Mouse (Mus musculus): Measurements from ENCODE around the gene Panx3. TPM values are rescaled to one million over a fixed set of nuclear protein-coding genes. Genes with fewer than 3 reads are reported as not detected.

Panx3 gene
- polyA plus RNA-seq, 1 experiment from 2014 or later, result 0.05 TPM

DNA sequence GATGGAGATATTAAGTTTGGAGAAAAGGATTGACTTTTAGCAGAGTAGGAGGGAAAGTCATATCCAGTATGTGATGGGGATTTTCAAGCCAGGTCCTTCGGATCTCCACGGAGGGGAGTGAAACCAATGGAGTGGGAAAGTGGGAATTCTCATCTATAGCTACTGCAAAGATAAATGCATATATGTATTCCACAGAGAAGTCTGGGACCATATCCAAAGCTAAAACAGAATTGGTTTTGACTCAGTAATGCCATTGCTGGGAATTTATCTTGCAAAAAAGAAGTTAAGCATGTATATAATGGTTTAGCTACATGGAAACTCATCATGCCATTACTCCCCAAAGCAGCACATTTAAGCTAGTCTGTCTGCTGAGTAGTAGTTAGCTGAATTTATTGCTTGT lies 36.7 kb downstream of the Panx3 start:
- H3K9ac ChIP-seq, result no peak overlapping the region
- no peak for ATAC-seq (ENCODE audit: extremely low read depth, insufficient number of reproducible peaks, low FRiP score, low TSS enrichment)
- H3K4me2 ChIP-seq, result no peak overlapping the region
- H3K36me3 ChIP-seq, result no peaks in the 10 kb centered on the region
- H3K4me1 ChIP-seq, result no peaks in the 10 kb centered on the region
- H3K4me3 ChIP-seq, result no peak overlapping the region
- no peaks in the 10 kb centered on the region for H3K9me3 ChIP-seq
- no peaks in the 10 kb centered on the region for H3K27me3 ChIP-seq (replicated peaks)
- 79% methylated on average over 2 of the region's 2 CpGs for WGBS
- no peak overlapping the region for H3K27ac ChIP-seq (replicated peaks)

DNA sequence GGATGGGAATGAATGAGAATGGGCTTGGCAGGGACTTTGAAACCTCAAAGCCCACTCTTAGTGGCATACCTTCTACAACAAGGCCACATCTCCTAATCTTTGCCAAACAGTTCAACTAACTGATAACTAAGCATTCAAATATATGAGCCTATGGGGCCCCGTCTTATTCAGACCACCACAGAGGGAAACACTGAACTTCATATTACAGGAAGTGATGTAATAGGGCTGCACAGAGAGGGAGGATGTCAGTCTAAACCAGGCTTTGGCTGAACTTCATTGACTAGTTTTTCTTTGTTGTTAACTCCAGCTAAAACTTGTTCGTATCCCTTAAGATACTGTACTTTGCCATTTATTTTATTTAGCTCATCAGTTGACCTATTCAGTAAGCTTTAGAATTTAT lies 39.1 kb downstream of the Panx3 start:
- WGBS, result 72% methylated on average over 2 of the region's 2 CpGs
- ATAC-seq (ENCODE audit: extremely low read depth, insufficient number of reproducible peaks, low FRiP score, low TSS enrichment), result no peak
- H3K9me3 ChIP-seq, result no peaks in the 10 kb centered on the region

DNA sequence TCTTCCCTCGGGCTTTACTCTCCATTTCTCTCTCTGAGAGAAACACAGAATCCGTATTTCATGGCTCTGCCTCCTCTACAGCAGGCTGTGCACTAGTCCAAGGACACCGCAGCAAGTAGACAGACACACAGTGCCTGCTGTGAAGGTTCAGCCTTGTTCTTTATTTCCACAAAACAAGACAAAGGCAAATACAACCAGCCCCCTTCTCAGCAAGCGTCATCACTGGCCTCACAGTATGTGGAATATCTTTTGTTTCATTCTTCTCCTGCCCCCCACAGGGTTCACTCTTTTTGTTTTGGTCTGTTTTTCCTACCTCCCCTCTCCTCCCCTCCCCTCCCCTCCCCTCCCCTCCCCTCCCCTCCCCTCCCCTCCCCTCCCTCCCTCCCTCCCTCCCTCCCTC lies 40.5 kb downstream of the Panx3 start:
- Histone ChIP-seq H3K4me2 (no peak overlapping the region), H3K36me3 (no peaks in the 10 kb centered on the region), H3K4me3 (no peak overlapping the region), H3K9me3 (no peaks in the 10 kb centered on the region), H3K27ac (replicated peaks) (no peak overlapping the region), H3K27me3 (replicated peaks) (no peaks in the 10 kb centered on the region), H3K4me1 (peaks cover 9% of the 10 kb centered on the region; the same call in 1 of the 2 replicates), H3K9ac (no peak overlapping the region)
- ATAC-seq (ENCODE audit: extremely low read depth, insufficient number of reproducible peaks, low FRiP score, low TSS enrichment), result no peak
- WGBS, result 64% methylated on average over 4 of the region's 4 CpGs

More for the DNA sequence above, 39.1 kb downstream of the Panx3 start:
- Histone ChIP-seq H3K27ac (replicated peaks) (no peak overlapping the region), H3K4me2 (no peak overlapping the region), H3K36me3 (no peaks in the 10 kb centered on the region), H3K27me3 (replicated peaks) (no peaks in the 10 kb centered on the region), H3K4me1 (peaks cover 9% of the 10 kb centered on the region; the same call in 1 of the 2 replicates), H3K9ac (no peak overlapping the region), H3K4me3 (no peak overlapping the region)

DNA sequence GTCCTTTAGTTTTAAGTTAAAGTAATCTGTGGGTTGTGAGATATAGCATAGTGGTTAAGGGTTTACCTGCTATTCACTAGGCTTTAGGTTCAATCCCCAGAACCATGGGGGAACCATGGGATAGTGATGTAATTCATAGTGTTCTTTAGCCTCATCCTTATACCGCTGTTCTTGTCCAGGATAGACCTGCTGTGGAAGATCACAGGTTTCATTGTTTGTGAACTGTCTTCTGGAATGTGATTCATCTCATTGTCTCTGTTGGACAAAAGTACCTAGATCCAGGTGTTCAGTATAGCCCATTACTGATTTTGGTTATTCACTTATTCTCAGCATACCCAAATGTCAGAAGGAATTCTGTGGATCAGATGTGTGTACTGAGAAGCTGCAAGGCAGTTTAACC lies 41.8 kb downstream of the Panx3 start:
- no peaks in the 10 kb centered on the region for H3K9me3 ChIP-seq
- no peak overlapping the region for H3K4me2 ChIP-seq
- WGBS, result 93% methylated on average over 1 of the region's 1 CpGs
- H3K27ac ChIP-seq (replicated peaks), result no peak overlapping the region
- no peak for ATAC-seq (ENCODE audit: extremely low read depth, insufficient number of reproducible peaks, low FRiP score, low TSS enrichment)
- H3K27me3 ChIP-seq (replicated peaks), result no peaks in the 10 kb centered on the region
- peaks cover 9% of the 10 kb centered on the region; the same call in 1 of the 2 replicates for H3K4me1 ChIP-seq
- no peak overlapping the region for H3K4me3 ChIP-seq
- no peaks in the 10 kb centered on the region for H3K36me3 ChIP-seq
- no peak overlapping the region for H3K9ac ChIP-seq

DNA sequence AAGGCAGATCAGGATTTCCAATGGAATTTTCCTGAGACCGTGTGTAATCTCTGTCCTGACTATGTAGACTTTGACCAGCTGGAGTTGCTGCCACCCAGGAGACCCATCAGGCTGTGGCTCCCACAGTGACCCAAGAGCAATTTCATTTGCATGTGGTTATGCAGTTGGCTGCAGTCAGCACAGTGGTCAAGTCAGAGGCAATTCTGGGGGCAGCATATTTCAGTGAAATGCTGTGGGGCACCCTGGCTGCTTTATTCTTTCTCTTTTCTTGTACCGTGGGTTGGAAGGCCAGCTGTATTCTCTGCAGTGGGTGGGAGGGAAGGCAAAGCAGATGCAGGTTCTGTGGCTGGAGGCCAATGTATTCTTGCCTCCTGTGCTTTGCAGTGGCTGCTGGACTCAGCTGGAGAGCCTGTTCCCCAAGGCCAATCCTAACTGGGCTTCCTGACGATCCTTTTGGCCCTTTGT lies 42.9 kb downstream of the Panx3 start:
- Histone ChIP-seq H3K4me2 (no peak overlapping the region), H3K4me1 (peaks cover 9% of the 10 kb centered on the region; the same call in 1 of the 2 replicates), H3K9me3 (no peaks in the 10 kb centered on the region), H3K4me3 (no peak overlapping the region), H3K9ac (no peak overlapping the region), H3K27me3 (replicated peaks) (no peaks in the 10 kb centered on the region), H3K36me3 (no peaks in the 10 kb centered on the region), H3K27ac (replicated peaks) (no peak overlapping the region)
- 9% methylated on average over 3 of the region's 3 CpGs for WGBS
- ATAC-seq (ENCODE audit: extremely low read depth, insufficient number of reproducible peaks, low FRiP score, low TSS enrichment), result no peak

DNA sequence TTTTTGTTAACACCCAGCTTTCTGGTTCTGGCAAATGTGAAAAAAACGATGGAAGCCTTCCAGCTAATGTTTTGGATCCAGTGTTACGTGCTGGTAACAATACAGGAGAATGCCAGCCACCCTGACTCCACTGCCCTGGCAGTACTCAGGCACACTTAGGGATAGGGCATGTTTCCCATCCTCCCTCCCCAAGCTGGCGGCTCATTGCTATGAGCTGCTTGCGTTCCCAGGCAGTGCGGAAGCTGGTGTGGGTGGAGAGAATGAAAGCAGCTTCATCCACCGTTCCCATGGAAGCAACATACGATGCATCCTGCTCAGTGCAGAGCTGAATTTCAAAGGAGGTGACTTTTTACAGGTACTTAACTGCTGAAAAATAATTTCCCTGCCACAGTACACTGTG lies 43.4 kb downstream of the Panx3 start:
- no peak overlapping the region for H3K4me2 ChIP-seq
- no peaks in the 10 kb centered on the region for H3K36me3 ChIP-seq
- H3K9ac ChIP-seq, result no peak overlapping the region
- H3K27me3 ChIP-seq (replicated peaks), result no peaks in the 10 kb centered on the region
- H3K9me3 ChIP-seq, result no peaks in the 10 kb centered on the region
- no peak overlapping the region for H3K4me3 ChIP-seq
- 29% methylated on average over 7 of the region's 7 CpGs for WGBS
- no peak for ATAC-seq (ENCODE audit: extremely low read depth, insufficient number of reproducible peaks, low FRiP score, low TSS enrichment)
- no peak overlapping the region for H3K27ac ChIP-seq (replicated peaks)
- peaks cover 9% of the 10 kb centered on the region; the same call in 1 of the 2 replicates for H3K4me1 ChIP-seq

DNA sequence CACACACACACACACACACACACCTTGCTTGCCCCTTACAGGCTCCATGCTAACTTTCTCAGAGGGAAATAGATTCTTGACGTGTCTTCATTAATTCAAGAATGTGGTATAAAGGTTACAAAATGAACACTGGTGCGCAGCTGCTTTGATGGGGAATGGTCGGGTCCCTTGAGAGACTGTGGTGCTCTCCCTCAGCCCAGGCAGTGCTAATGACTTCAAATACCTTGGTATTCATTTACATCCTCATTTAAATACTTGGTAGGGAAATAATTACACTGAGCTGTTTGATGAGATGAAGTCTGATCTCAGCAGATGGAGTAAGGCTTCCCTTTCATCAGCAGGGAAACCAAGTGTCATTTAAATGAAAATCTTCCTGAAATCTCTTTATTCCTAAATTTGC lies 43.9 kb downstream of the Panx3 start:
- WGBS, result 70% methylated on average over 3 of the region's 3 CpGs
- no peak for ATAC-seq (ENCODE audit: extremely low read depth, insufficient number of reproducible peaks, low FRiP score, low TSS enrichment)
- Histone ChIP-seq H3K27ac (replicated peaks) (no peak overlapping the region), H3K4me3 (no peak overlapping the region), H3K9me3 (no peaks in the 10 kb centered on the region), H3K4me1 (peaks cover 9% of the 10 kb centered on the region; the same call in 1 of the 2 replicates), H3K9ac (no peak overlapping the region), H3K4me2 (no peak overlapping the region), H3K36me3 (no peaks in the 10 kb centered on the region), H3K27me3 (replicated peaks) (no peaks in the 10 kb centered on the region)

DNA sequence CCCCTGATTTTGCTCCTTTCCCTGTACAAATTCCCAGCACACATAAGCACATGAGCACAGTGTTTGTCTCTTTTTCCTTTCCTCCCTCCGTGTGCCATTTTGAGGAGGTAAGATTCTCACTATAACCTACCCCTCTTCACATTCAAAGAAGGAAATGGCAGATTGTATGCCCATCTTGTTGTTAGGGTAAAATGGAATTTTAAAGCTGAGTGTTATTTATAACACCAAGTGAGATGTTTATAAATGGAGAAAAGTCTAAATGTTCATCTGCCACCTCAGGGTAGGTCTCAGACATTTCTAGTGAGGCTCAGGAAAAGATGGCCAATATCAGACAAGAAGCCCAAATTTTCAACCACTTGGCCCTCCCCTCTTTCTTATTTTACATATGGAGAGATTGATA lies 44.5 kb downstream of the Panx3 start:
- Histone ChIP-seq H3K27ac (replicated peaks) (no peak overlapping the region), H3K4me2 (no peak overlapping the region), H3K36me3 (no peaks in the 10 kb centered on the region), H3K9ac (no peak overlapping the region), H3K4me3 (no peak overlapping the region), H3K9me3 (no peaks in the 10 kb centered on the region), H3K27me3 (replicated peaks) (no peaks in the 10 kb centered on the region), H3K4me1 (peaks cover 9% of the 10 kb centered on the region; the same call in 1 of the 2 replicates)
- no peak for ATAC-seq (ENCODE audit: extremely low read depth, insufficient number of reproducible peaks, low FRiP score, low TSS enrichment)
- 63% methylated on average over 1 of the region's 1 CpGs for WGBS

DNA sequence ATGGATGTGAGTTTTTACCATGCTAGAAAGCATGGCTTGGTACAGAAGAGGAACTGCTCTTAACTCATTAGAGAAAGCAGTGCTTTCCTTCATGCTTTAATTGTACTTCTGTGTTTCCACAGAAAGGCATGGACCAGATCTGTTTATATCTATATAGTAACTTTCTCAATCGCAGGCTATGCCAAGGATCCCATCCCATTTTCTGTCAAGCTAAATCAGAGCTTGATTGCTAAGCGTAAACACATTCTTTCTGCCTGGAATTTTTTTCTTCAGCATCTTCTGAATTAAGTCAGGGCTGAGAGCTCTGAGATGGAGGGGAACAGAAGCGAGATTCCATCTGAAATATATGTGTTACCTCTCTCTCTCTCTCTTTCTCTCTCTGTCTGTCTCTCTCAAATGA lies 45.1 kb downstream of the Panx3 start:
- no peak overlapping the region for H3K4me3 ChIP-seq
- H3K9ac ChIP-seq, result no peak overlapping the region
- WGBS, result 81% methylated on average over 3 of the region's 3 CpGs
- no peaks in the 10 kb centered on the region for H3K36me3 ChIP-seq
- H3K4me1 ChIP-seq, result peaks cover 9% of the 10 kb centered on the region; the same call in 1 of the 2 replicates
- H3K9me3 ChIP-seq, result no peaks in the 10 kb centered on the region
- ATAC-seq (ENCODE audit: extremely low read depth, insufficient number of reproducible peaks, low FRiP score, low TSS enrichment), result no peak
- H3K27me3 ChIP-seq (replicated peaks), result no peaks in the 10 kb centered on the region
- no peak overlapping the region for H3K4me2 ChIP-seq
- no peak overlapping the region for H3K27ac ChIP-seq (replicated peaks)

DNA sequence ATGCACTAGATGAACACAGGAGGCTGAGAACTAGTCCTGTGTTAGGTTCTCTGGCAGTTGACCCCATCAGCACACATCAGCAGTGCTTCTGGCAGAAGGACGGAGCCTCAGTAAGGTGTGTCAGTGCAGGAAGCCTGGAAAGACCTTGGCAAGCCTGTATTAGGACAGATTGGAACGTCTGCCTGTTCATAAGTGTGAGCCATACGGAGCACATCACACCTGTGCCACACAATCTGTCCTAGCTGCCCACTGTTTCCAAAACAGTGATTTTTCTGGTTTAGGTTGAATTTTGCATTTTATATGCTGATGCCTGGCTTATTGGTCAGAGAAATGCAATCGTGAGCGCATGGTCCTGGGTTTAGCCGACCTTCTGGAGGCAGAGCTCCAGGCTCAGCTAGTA lies 47.7 kb downstream of the Panx3 start:
- Histone ChIP-seq H3K36me3 (no peaks in the 10 kb centered on the region), H3K27ac (replicated peaks) (no peak overlapping the region)

DNA sequence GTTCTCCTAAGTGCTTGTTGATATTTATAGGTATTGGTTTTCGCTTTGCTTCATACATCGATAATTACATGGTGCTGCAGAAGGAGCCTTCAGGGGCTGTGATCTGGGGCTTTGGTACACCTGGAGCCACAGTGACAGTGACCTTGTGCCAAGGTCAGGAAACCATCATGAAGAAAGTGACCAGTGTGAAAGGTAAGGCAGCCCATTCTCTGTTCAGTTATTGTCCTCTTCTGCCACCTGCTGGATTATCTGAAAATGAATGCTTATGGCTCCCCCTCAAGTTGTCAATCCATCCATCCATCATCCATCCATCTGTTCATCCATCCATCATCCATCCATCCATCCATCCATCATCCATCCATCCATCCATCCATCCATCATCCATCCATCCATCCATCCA lies 52.3 kb downstream of the Panx3 start:
- Histone ChIP-seq H3K4me2 (no peak overlapping the region), H3K4me1 (peaks cover 12% of the 10 kb centered on the region), H3K4me3 (no peak overlapping the region), H3K36me3 (no peaks in the 10 kb centered on the region), H3K9ac (peak overlapping the region; percentile 59), H3K9me3 (no peaks in the 10 kb centered on the region), H3K27ac (replicated peaks) (no peak overlapping the region), H3K27me3 (replicated peaks) (no peaks in the 10 kb centered on the region; the same call in 1 of the 2 replicates)
- ATAC-seq (ENCODE audit: extremely low read depth, insufficient number of reproducible peaks, low FRiP score, low TSS enrichment), result no peak
- 42% methylated on average over 2 of the region's 2 CpGs for WGBS

More for the DNA sequence above, 47.7 kb downstream of the Panx3 start:
- H3K9me3 ChIP-seq, result no peaks in the 10 kb centered on the region
- 82% methylated on average over 6 of the region's 6 CpGs for WGBS
- no peaks in the 10 kb centered on the region for H3K27me3 ChIP-seq (replicated peaks)
- H3K4me2 ChIP-seq, result no peak overlapping the region
- H3K4me1 ChIP-seq, result peaks cover 8% of the 10 kb centered on the region; the same call in 1 of the 2 replicates
- ATAC-seq (ENCODE audit: extremely low read depth, insufficient number of reproducible peaks, low FRiP score, low TSS enrichment), result no peak
- H3K4me3 ChIP-seq, result no peak overlapping the region
- H3K9ac ChIP-seq, result no peak overlapping the region

DNA sequence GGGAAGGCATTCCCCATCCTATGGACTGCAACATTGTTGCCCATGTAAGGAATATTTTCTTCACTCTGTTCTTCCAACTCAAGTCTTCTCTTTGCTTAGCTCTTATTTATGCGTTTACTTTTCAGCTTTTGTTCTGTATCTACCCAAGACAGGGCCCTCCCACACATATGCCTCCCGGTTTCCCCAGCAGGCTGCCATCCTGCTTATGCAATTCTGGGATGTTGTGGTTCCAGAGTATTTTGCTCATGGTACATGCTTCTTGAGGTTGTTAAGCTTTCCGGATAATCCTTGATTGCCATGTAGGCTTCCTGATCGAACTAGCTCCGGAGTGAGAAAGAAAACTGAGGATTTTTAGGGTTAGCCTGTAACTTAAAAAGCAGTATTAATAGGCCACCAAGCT lies 53.8 kb downstream of the Panx3 start:
- no peak for ATAC-seq (ENCODE audit: extremely low read depth, insufficient number of reproducible peaks, low FRiP score, low TSS enrichment)
- H3K36me3 ChIP-seq, result no peaks in the 10 kb centered on the region
- no peaks in the 10 kb centered on the region; the same call in 1 of the 2 replicates for H3K27me3 ChIP-seq (replicated peaks)
- no peak overlapping the region for H3K4me2 ChIP-seq
- H3K4me1 ChIP-seq, result peaks cover 12% of the 10 kb centered on the region
- no peak overlapping the region for H3K27ac ChIP-seq (replicated peaks)
- H3K4me3 ChIP-seq, result no peak overlapping the region
- H3K9me3 ChIP-seq, result no peaks in the 10 kb centered on the region
- 68% methylated on average over 5 of the region's 5 CpGs for WGBS
- no peak overlapping the region for H3K9ac ChIP-seq
